Mouse (Mus musculus) liver, embryonic 15.5 days (tissue): ENCODE results near the gene Kif26b. TPM values are rescaled to one million over a fixed set of nuclear protein-coding genes. Genes with fewer than 3 reads are reported as not detected.

Experiments
- ATAC-seq: fragments of 200-750 bp; cut with Nextera tagmentation; 2 replicates; pipeline ENCODE4 v1.8.0; 2017; ENCODE audit warnings: moderate number of reproducible peaks, mild to moderate bottlenecking, moderate library complexity; ENCODE audit not compliant: insufficient read depth
- H3K27ac ChIP-seq: fragments of 300-500 bp; sonication (generic); replicated peaks from 2 replicates; pipeline ENCODE4 v1.5.1; 2015; ENCODE audit warnings: mild to moderate bottlenecking, inconsistent platforms
- H3K27me3 ChIP-seq: fragments of 300-500 bp; sonication (generic); 2 replicates; pipeline ENCODE4 v1.6.1; 2015; ENCODE audit warnings: mild to moderate bottlenecking, inconsistent platforms
- H3K36me3 ChIP-seq: fragments of 300-500 bp; sonication (generic); replicated peaks from 2 replicates; pipeline ENCODE4 v1.6.1; 2015; ENCODE audit warnings: moderate library complexity, mild to moderate bottlenecking, inconsistent platforms
- H3K4me1 ChIP-seq: fragments of 300-500 bp; sonication (generic); replicated peaks from 2 replicates; pipeline ENCODE4 v1.6.1; 2015; ENCODE audit warnings: inconsistent platforms
- H3K4me2 ChIP-seq: fragments of 300-500 bp; sonication (generic); 2 replicates; pipeline ENCODE4 v1.6.1; 2015; ENCODE audit warnings: moderate library complexity, mild to moderate bottlenecking, inconsistent platforms
- H3K4me3 ChIP-seq: fragments of 300-500 bp; sonication (generic); replicated peaks from 2 replicates; pipeline ENCODE4 v1.5.1; 2015; ENCODE audit warnings: mild to moderate bottlenecking, inconsistent platforms
- H3K9ac ChIP-seq: fragments of 300-500 bp; sonication (generic); 2 replicates; pipeline ENCODE4 v1.6.1; 2015; ENCODE audit warnings: moderate library complexity, mild to moderate bottlenecking, inconsistent platforms
- H3K9me3 ChIP-seq: fragments of 300-500 bp; sonication (generic); replicated peaks from 2 replicates; pipeline ENCODE4 v1.6.1; 2016; ENCODE audit warnings: inconsistent platforms
- WGBS: fragments of 180-500 bp; shearing (Covaris S2); methylation state at CpG from one replicate; pipeline ENCODE4 v1.1.7; 2015; ENCODE audit warnings: mixed read lengths; ENCODE audit not compliant: insufficient replicate concordance; 5-methylcytosine and 5-hydroxymethylcytosine counted together
- polyA plus RNA-seq: library from polyadenylated mRNA; unstranded; fragments of >200 nt; fragmentation: Nextera tagmentation; extraction: Ambion mirVana; gene quantifications from 2 replicates; pipeline ENCODE4 v1.2.1, GENCODE M21; 2015

The Kif26b gene
- polyA plus RNA-seq, 1 experiment from 2014 or later = 0.06 TPM

- ATAC-seq = no peak
- Histone ChIP-seq H3K4me3 (no peak overlapping the region), H3K9me3 (no peaks in the 10 kb centered on the region), H3K9ac (no peak overlapping the region), H3K4me1 (no peaks in the 10 kb centered on the region), H3K27me3 (no peaks in the 10 kb centered on the region), H3K4me2 (no peak overlapping the region), H3K36me3 (no peaks in the 10 kb centered on the region), H3K27ac (no peak overlapping the region)
- WGBS = 63% methylated on average over 6 of the region's 6 CpGs
Measured at GRCm38 (mm10) chr1:178933953-178934637, 405.2 kb downstream of the Kif26b start.

GRCm38 (mm10) chr1:178936457-178936856 is 407.5 kb downstream of the Kif26b start:
- Histone ChIP-seq H3K4me3 (no peak overlapping the region), H3K9me3 (no peaks in the 10 kb centered on the region), H3K9ac (no peak overlapping the region), H3K27ac (no peak overlapping the region), H3K4me2 (no peak overlapping the region), H3K36me3 (no peaks in the 10 kb centered on the region), H3K27me3 (no peaks in the 10 kb centered on the region), H3K4me1 (no peaks in the 10 kb centered on the region)
- ATAC-seq = no peak
- 46% methylated on average over 4 of the region's 4 CpGs for WGBS

GRCm38 (mm10) chr1:178936976-178937375 is 408.1 kb downstream of the Kif26b start:
- no peak overlapping the region for H3K4me2 ChIP-seq
- H3K9ac ChIP-seq = no peak overlapping the region
- no peaks in the 10 kb centered on the region for H3K4me1 ChIP-seq
- no peaks in the 10 kb centered on the region for H3K27me3 ChIP-seq
- no peaks in the 10 kb centered on the region for H3K36me3 ChIP-seq
- 57% methylated on average over 2 of the region's 2 CpGs for WGBS
- ATAC-seq = no peak
- H3K27ac ChIP-seq = no peak overlapping the region
- H3K9me3 ChIP-seq = no peaks in the 10 kb centered on the region
- H3K4me3 ChIP-seq = no peak overlapping the region

- no peaks in the 10 kb centered on the region for H3K9me3 ChIP-seq
- H3K27ac ChIP-seq = no peak overlapping the region
- no peak overlapping the region for H3K9ac ChIP-seq
- no peaks in the 10 kb centered on the region for H3K27me3 ChIP-seq
- ATAC-seq = no peak
- no peak overlapping the region for H3K4me3 ChIP-seq
- no peaks in the 10 kb centered on the region for H3K36me3 ChIP-seq
- WGBS = 75% methylated on average over 4 of the region's 4 CpGs
- no peak overlapping the region for H3K4me2 ChIP-seq
- no peaks in the 10 kb centered on the region for H3K4me1 ChIP-seq
Measured at GRCm38 (mm10) chr1:178940353-178940752, 411.4 kb downstream of the Kif26b start.

GRCm38 (mm10) chr1:178942251-178942963 is 413.5 kb downstream of the Kif26b start:
- 55% methylated on average over 7 of the region's 7 CpGs for WGBS

GRCm38 (mm10) chr1:178952910-178953309 is 424.0 kb downstream of the Kif26b start:
- no peaks in the 10 kb centered on the region for H3K27me3 ChIP-seq
- H3K9ac ChIP-seq = no peak overlapping the region
- no peaks in the 10 kb centered on the region for H3K9me3 ChIP-seq
- H3K4me1 ChIP-seq = no peaks in the 10 kb centered on the region
- 55% methylated on average over 12 of the region's 12 CpGs for whole genome bisulfite sequencing
- no peaks in the 10 kb centered on the region for H3K36me3 ChIP-seq
- ATAC-seq = no peak
- no peak overlapping the region for H3K4me2 ChIP-seq
- H3K27ac ChIP-seq = no peak overlapping the region
- no peak overlapping the region for H3K4me3 ChIP-seq

More at GRCm38 (mm10) chr1:178942251-178942963, 413.5 kb downstream of the Kif26b start:
- no peaks in the 10 kb centered on the region for H3K36me3 ChIP-seq
- ATAC-seq = no peak
- no peak overlapping the region for H3K4me2 ChIP-seq
- no peaks in the 10 kb centered on the region for H3K4me1 ChIP-seq
- H3K27ac ChIP-seq = no peak overlapping the region
- H3K27me3 ChIP-seq = no peaks in the 10 kb centered on the region
- no peak overlapping the region for H3K9ac ChIP-seq
- no peaks in the 10 kb centered on the region for H3K9me3 ChIP-seq
- no peak overlapping the region for H3K4me3 ChIP-seq

- Histone ChIP-seq H3K4me3 (no peak overlapping the region), H3K9me3 (no peaks in the 10 kb centered on the region)
- WGBS = 76% methylated on average over 4 of the region's 4 CpGs
Measured at GRCm38 (mm10) chr1:178958641-178959040, 429.7 kb downstream of the Kif26b start.

GRCm38 (mm10) chr1:178960015-178960559 is 431.2 kb downstream of the Kif26b start:
- Histone ChIP-seq H3K36me3 (no peaks in the 10 kb centered on the region), H3K4me1 (no peaks in the 10 kb centered on the region), H3K4me3 (no peak overlapping the region), H3K4me2 (no peak overlapping the region), H3K27ac (no peak overlapping the region), H3K9ac (no peak overlapping the region), H3K27me3 (no peaks in the 10 kb centered on the region), H3K9me3 (no peaks in the 10 kb centered on the region)
- WGBS = 41% methylated on average over 7 of the region's 7 CpGs
- ATAC-seq = no peak

More at GRCm38 (mm10) chr1:178958641-178959040, 429.7 kb downstream of the Kif26b start:
- Histone ChIP-seq H3K27me3 (no peaks in the 10 kb centered on the region), H3K27ac (no peak overlapping the region), H3K4me2 (no peak overlapping the region), H3K9ac (no peak overlapping the region), H3K4me1 (no peaks in the 10 kb centered on the region), H3K36me3 (no peaks in the 10 kb centered on the region)
- ATAC-seq = no peak

- Histone ChIP-seq H3K9me3 (no peaks in the 10 kb centered on the region), H3K4me3 (no peak overlapping the region), H3K9ac (no peak overlapping the region), H3K4me1 (no peaks in the 10 kb centered on the region), H3K36me3 (no peaks in the 10 kb centered on the region), H3K27me3 (no peaks in the 10 kb centered on the region), H3K4me2 (no peak overlapping the region), H3K27ac (no peak overlapping the region)
- WGBS = 71% methylated on average over 9 of the region's 9 CpGs
- no peak for ATAC-seq
Measured at GRCm38 (mm10) chr1:178961661-178962060, 432.7 kb downstream of the Kif26b start.

- WGBS = 81% methylated on average over 10 of the region's 10 CpGs
- Histone ChIP-seq H3K4me1 (no peaks in the 10 kb centered on the region), H3K36me3 (no peaks in the 10 kb centered on the region), H3K27me3 (no peaks in the 10 kb centered on the region), H3K9ac (no peak overlapping the region), H3K4me2 (no peak overlapping the region), H3K27ac (no peak overlapping the region), H3K4me3 (no peak overlapping the region), H3K9me3 (no peaks in the 10 kb centered on the region)
- ATAC-seq = no peak
Measured at GRCm38 (mm10) chr1:178972055-178972454, 443.1 kb downstream of the Kif26b start.

- H3K27me3 ChIP-seq = no peaks in the 10 kb centered on the region
- 60% methylated on average over 8 of the region's 8 CpGs for WGBS
- H3K9me3 ChIP-seq = no peaks in the 10 kb centered on the region
- no peak overlapping the region for H3K9ac ChIP-seq
- H3K36me3 ChIP-seq = no peaks in the 10 kb centered on the region
- H3K4me2 ChIP-seq = no peak overlapping the region
- no peak for ATAC-seq
- H3K4me3 ChIP-seq = no peak overlapping the region
- no peak overlapping the region for H3K27ac ChIP-seq
- H3K4me1 ChIP-seq = no peaks in the 10 kb centered on the region
Measured at GRCm38 (mm10) chr1:178978617-178979245, 449.8 kb downstream of the Kif26b start.
